Mouse (Mus musculus) ES-E14 (cell line): ENCODE data around the gene Cacna2d1. TPM values are rescaled to one million over a fixed set of nuclear protein-coding genes. Genes with fewer than 3 reads are reported as not detected.
A peak's percentile ranks its signal among the peaks of the same experiment; 100 is the strongest.

Experiments
- DNase-seq: peaks from one replicate; pipeline ENCODE4 v3.0.0-alpha.2; 2013; ENCODE audit warnings: low read depth, low spot score
- H3K27ac ChIP-seq: 2 replicates; pipeline ENCODE4 v1.5.1; 2012; ENCODE audit warnings: low read depth, mild to moderate bottlenecking, low read length, moderate library complexity, mixed read lengths; ENCODE audit not compliant: poor library complexity, insufficient read depth, severe bottlenecking
- H3K36me3 ChIP-seq: 2 replicates; pipeline ENCODE4 v1.6.1; 2012; ENCODE audit warnings: mild to moderate bottlenecking, low read length, moderate library complexity, mixed read lengths; ENCODE audit not compliant: control insufficient read depth, poor library complexity, insufficient read depth, severe bottlenecking
- H3K4me1 ChIP-seq, 2 experiments: fragments of 150-350 bp in 1 of 2; sonication (generic) in 1 of 2; 2 replicates each; pipeline ENCODE4 v1.6.1; 2012; ENCODE audit warnings: low read length in 2 of 2, mild to moderate bottlenecking in 1 of 2, mixed read lengths in 1 of 2; ENCODE audit not compliant: control insufficient read depth in 2 of 2, insufficient read depth in 2 of 2, poor library complexity in 1 of 2
- H3K4me3 ChIP-seq, 2 experiments: fragments of 150-350 bp in 1 of 2; sonication (generic) in 1 of 2; 2 replicates each; pipeline ENCODE4 v1.5.1; 2012; ENCODE audit warnings: low read length in 2 of 2, low read depth in 1 of 2, mild to moderate bottlenecking in 1 of 2, mixed read lengths in 1 of 2; ENCODE audit not compliant: insufficient read depth in 1 of 2, poor library complexity in 1 of 2, severe bottlenecking in 1 of 2
- H3K9ac ChIP-seq: 2 replicates; pipeline ENCODE4 v1.6.1; 2012; ENCODE audit warnings: low read depth, mild to moderate bottlenecking, low read length, mixed read lengths; ENCODE audit not compliant: poor library complexity, insufficient read depth, severe bottlenecking
- H3K9me3 ChIP-seq: fragments of 150-350 bp; sonication (generic); 2 replicates; pipeline ENCODE4 v1.6.1; 2012; ENCODE audit warnings: low read depth, mild to moderate bottlenecking, low read length; ENCODE audit not compliant: control insufficient read depth, insufficient read depth
- CHD2 ChIP-seq: IDR thresholded peaks from 2 replicates; pipeline ENCODE4 v1.6.1; 2014; ENCODE audit warnings: mild to moderate bottlenecking, low read depth, low read length, inconsistent platforms
- HCFC1 ChIP-seq: IDR thresholded peaks from 2 replicates; pipeline ENCODE4 v1.6.1; 2012; ENCODE audit warnings: low read length, inconsistent platforms, borderline replicate concordance; ENCODE audit not compliant: insufficient read depth
- MAFK ChIP-seq: IDR thresholded peaks from 2 replicates; pipeline ENCODE4 v1.6.1; 2014; ENCODE audit warnings: mild to moderate bottlenecking, low read depth, low read length, inconsistent platforms; ENCODE audit not compliant: insufficient read depth
- ZC3H11A ChIP-seq: IDR thresholded peaks from 2 replicates; pipeline ENCODE4 v1.6.1; 2012; ENCODE audit warnings: low read depth, mild to moderate bottlenecking, inconsistent platforms, low read length, borderline replicate concordance
- ZNF384 ChIP-seq: IDR thresholded peaks from 2 replicates; pipeline ENCODE4 v1.6.1; 2012; ENCODE audit warnings: low read depth, low read length, inconsistent platforms
- in situ Hi-C, 2 experiments: fragments of 600-800 bp; cut with MboI; formaldehyde crosslinking; loops; one replicate each; pipeline ENCODE4 v1.15.1; 2025; ENCODE audit warnings: low sequenced_read_pairs in 2 of 2, inconsistent platforms in 1 of 2; ENCODE audit not compliant: unreplicated experiment in 2 of 2
- total RNA-seq: library from RNA; depleted of rRNA; stranded (reverse); fragments of 300-350 nt; gene quantifications from 2 replicates; pipeline ENCODE4 v1.2.3, GENCODE M21; 2012

Cacna2d1 gene
- total RNA-seq, 1 experiment = 6.1 TPM

DNA sequence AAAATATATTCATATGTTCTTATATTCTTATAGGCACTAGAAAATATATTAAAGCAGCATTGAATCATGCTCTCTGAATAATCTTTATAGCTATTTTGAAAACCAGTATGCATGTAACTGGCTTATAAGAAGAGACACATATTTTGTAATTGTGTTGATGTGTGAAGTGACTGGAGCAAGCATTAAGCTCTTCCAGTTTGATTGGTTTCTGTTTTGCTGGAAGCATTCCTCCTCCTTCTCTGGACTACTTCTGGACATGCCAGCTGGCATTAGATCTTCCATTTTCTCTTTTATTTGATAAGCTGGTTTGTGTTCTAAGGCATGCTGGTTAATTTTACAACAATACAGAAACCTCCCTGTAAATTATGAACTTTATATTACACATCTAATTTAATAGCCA, 228.8 kb downstream of the Cacna2d1 start:
- in situ Hi-C loops = no loop called here

GRCm38 (mm10) chr5:16166117-16166867, 231.8 kb downstream of the Cacna2d1 start:
- Histone ChIP-seq H3K4me3 (no peak overlapping the region), H3K9me3 (no peaks in the 10 kb centered on the region), H3K27ac (no peak overlapping the region), H3K9ac (no peak overlapping the region), H3K4me1 (no peaks in the 10 kb centered on the region), H3K36me3 (no peaks in the 10 kb centered on the region)
- TF ChIP-seq ZNF384 (no peak), CHD2 (no peak), HCFC1 (no peak), ZC3H11A (no peak), MAFK (no peak)
- in situ Hi-C loops = no loop called here
- DNase-seq = no peak

More for the DNA sequence above, 228.8 kb downstream of the Cacna2d1 start:
- no peak overlapping the region for H3K27ac ChIP-seq
- H3K4me1 ChIP-seq = no peaks in the 10 kb centered on the region
- no peaks in the 10 kb centered on the region for H3K36me3 ChIP-seq
- DNase-seq = no peak
- no peak for TF ChIP-seq MAFK
- no peak for TF ChIP-seq HCFC1
- no peak for TF ChIP-seq CHD2
- TF ChIP-seq ZNF384 = no peak
- no peak for TF ChIP-seq ZC3H11A
- no peak overlapping the region for H3K4me3 ChIP-seq
- H3K9ac ChIP-seq = no peak overlapping the region
- no peaks in the 10 kb centered on the region for H3K9me3 ChIP-seq

- TF ChIP-seq CHD2 (no peak), ZNF384 (no peak), MAFK (no peak), ZC3H11A (no peak), HCFC1 (no peak)
- in situ Hi-C loops = no loop called here
- DNase-seq = no peak
These were observed 232.4 kb downstream of the Cacna2d1 start for GRCm38 (mm10) chr5:16166868-16167267.

DNA sequence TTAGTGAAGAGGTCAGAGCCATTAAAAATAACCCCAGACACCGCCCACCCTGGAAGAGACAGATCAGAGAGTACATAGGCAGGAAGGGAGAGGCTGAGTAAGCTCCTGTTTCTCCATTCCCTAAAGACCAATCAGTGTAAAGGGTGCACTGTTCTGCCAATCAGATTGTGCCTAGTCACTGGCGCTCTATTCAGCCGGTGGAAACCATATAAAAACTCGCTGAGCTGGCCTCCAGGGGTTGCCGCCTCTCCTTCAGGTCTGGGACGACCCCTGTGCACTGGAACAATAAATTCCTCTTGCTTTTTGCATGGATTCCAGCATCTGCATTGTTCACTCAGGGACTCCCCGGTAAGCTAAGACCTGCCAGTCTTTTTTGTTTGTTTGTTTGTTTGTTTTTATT, 246.6 kb downstream of the Cacna2d1 start:
- in situ Hi-C loops = no loop called here
- Histone ChIP-seq H3K4me3 (no peak overlapping the region), H3K9me3 (no peaks in the 10 kb centered on the region), H3K27ac (no peak overlapping the region), H3K36me3 (no peaks in the 10 kb centered on the region), H3K9ac (no peak overlapping the region), H3K4me1 (no peaks in the 10 kb centered on the region; a peak in 1 of 4 replicates)
- TF ChIP-seq ZNF384 = no peak
- TF ChIP-seq ZC3H11A = no peak
- TF ChIP-seq CHD2 = 0 out of 2 replicates have a peak, but pooled peaks have one; percentile 4
- peak; percentile 15 for DNase-seq

More at GRCm38 (mm10) chr5:16166868-16167267, 232.4 kb downstream of the Cacna2d1 start:
- no peak overlapping the region for H3K9ac ChIP-seq
- H3K4me3 ChIP-seq = no peak overlapping the region
- H3K36me3 ChIP-seq = no peaks in the 10 kb centered on the region
- no peak overlapping the region for H3K27ac ChIP-seq
- H3K9me3 ChIP-seq = no peaks in the 10 kb centered on the region
- no peaks in the 10 kb centered on the region for H3K4me1 ChIP-seq

DNA sequence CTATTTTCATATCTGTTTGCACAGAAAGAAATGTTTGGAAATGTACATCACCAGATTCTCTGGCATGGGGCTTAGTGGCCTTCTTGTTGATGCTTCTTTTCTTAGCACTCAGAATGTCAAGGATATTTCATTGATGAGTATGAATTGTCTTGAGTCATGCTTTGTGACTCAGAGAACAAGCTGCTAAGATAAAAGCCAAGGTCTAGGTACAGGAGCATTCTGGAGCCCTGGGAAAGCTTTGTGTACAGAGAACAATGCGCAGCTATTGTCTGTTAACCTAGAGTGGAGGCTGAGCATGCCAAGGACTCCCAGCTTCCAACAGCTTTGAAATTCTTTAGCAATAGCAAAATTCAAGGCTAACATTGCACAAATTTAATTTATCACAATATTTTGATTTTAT, 249.6 kb downstream of the Cacna2d1 start:
- in situ Hi-C loops = no loop called here

More for the DNA sequence above, 249.6 kb downstream of the Cacna2d1 start:
- no peak overlapping the region for H3K4me3 ChIP-seq
- H3K36me3 ChIP-seq = no peaks in the 10 kb centered on the region
- H3K9me3 ChIP-seq = no peaks in the 10 kb centered on the region
- H3K27ac ChIP-seq = no peak overlapping the region
- TF ChIP-seq ZC3H11A = no peak
- no peak overlapping the region for H3K9ac ChIP-seq
- DNase-seq = no peak
- no peaks in the 10 kb centered on the region; a peak in 1 of 4 replicates for H3K4me1 ChIP-seq
